Mouse (Mus musculus) megakaryocyte, embryonic 14.5 days (primary cell): ENCODE measurements at regions not wholly inside any gene's neighbourhood (a gene's known extent, or its start where the extent isn't known, plus 50 kb on each side); places are given as distances from the start of the nearest gene placed in this dataset.

ENCODE experiments used
- H3K27me3 ChIP-seq: replicated peaks from 2 replicates; pipeline ENCODE3; 2012; ENCODE audit warnings: inconsistent platforms
- H3K36me3 ChIP-seq: replicated peaks from 2 replicates; pipeline ENCODE3; 2012; ENCODE audit warnings: low read length, inconsistent platforms, mixed read lengths
- H3K4me1 ChIP-seq: 2 replicates; pipeline ENCODE4 v1.6.1; 2012; ENCODE audit warnings: inconsistent platforms
- H3K4me3 ChIP-seq: replicated peaks from 2 replicates; pipeline ENCODE3; 2012; ENCODE audit warnings: moderate library complexity, mild to moderate bottlenecking, inconsistent platforms
- H3K9me3 ChIP-seq: 2 replicates; pipeline ENCODE4 v1.6.1; 2012; ENCODE audit warnings: inconsistent platforms
- FLI1 ChIP-seq: IDR thresholded peaks from 2 replicates; pipeline ENCODE4 v1.6.1; 2012; ENCODE audit warnings: low read length, inconsistent platforms, mixed read lengths
- GATA1 ChIP-seq: IDR thresholded peaks from 3 replicates; pipeline ENCODE4 v1.6.1; 2012; ENCODE audit warnings: mixed read lengths, low read length, inconsistent platforms, borderline replicate concordance

- Histone ChIP-seq H3K9me3 (peaks cover 26% of the 10 kb centered on the region), H3K4me1 (peaks cover 26% of the 10 kb centered on the region), H3K4me3 (no peak overlapping the region), H3K36me3 (no peaks in the 10 kb centered on the region), H3K27me3 (peaks cover 38% of the 10 kb centered on the region)
- TF ChIP-seq FLI1, result no peak
- no peak for TF ChIP-seq GATA1
Measured at GRCm38 (mm10) chr5:118434718-118435555, 125.5 kb upstream of the Med13l start.

DNA sequence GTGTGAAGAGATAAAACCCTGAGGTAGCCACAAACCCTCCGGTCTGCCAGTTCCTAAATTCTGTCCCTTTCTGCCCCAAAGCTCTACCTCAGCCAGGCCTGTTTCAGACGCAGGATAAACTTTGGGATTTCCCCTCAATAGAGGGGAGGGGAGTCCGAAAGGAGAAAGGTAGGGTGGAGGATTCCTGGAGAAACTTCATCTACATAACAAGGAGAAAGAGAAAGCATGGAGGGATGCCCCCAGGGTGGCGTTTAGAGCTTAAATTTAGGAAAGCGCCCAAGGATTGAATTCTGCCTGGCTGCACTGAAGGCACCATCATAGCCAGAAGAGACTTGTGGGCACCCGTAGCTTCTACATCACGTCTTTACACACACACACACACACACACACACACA is 124.9 kb upstream of the Med13l start:
- Histone ChIP-seq H3K27me3 (peaks cover 37% of the 10 kb centered on the region), H3K9me3 (peaks cover 20% of the 10 kb centered on the region), H3K4me3 (no peak overlapping the region), H3K4me1 (peaks cover 26% of the 10 kb centered on the region), H3K36me3 (no peaks in the 10 kb centered on the region)
- TF ChIP-seq FLI1 (no peak), GATA1 (no peak)

DNA sequence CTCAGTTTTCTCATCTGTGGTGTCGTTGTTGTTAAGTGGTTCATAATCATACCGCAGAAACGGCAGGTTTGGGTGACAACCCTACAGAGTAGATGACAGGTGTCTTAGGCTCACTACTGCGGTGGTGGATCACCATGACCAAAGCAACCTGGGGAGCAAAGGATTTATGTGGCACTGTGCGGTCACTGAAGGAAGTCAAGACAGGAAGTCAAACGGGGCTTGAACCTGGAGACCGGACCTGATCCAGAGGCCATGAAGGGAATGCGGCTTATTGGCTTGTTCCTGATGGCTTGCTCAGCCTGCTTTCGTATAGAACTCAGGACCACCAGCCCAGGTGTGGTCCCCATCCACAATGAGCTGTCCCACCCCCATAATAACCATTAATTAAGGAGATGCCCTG is 124.4 kb upstream of the Med13l start:
- no peak for TF ChIP-seq FLI1
- TF ChIP-seq GATA1, result no peak
- Histone ChIP-seq H3K4me1 (peaks cover 26% of the 10 kb centered on the region), H3K27me3 (peaks cover 38% of the 10 kb centered on the region), H3K36me3 (no peaks in the 10 kb centered on the region), H3K4me3 (no peak overlapping the region), H3K9me3 (peaks cover 19% of the 10 kb centered on the region)

DNA sequence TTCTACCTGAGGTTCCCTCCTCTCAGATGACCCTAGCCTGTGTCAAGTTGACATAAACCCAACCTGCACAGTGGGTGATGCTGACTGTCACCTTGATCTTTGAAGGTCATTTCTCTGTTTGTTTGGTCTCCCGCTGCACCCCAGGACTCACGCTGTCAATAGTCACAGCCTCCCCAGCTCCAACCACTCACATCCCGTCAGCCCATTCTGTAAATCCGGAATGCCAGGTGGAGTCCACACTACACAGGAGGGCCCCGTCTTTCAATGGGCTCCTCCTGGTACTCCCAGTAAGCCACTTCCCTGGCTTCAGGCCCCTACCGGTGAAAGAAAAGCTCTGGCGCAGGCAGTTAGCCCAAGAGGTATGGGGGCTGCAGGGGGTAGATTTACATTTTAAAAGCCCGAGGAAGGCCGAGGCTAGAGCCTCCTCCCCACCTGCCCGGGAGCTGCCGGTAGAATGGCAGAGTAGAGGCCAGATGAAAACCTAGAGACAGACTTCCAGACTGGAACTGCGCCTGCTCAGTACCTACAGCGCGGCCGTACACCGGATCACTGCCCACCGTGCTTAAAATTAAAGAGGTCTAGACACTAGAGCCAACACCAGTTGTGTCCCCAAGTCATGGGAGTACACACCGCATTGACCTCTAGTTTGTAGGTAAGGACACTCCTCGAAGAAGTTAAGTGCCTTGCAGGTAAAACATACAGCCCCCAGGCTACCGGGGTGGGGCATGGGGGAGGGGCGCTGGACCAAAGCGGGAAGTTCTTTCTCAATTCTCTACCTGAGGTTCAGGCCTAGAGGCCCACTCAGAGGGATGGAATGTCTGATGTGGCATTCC is 123.8 kb upstream of the Med13l start:
- Histone ChIP-seq H3K36me3 (no peaks in the 10 kb centered on the region), H3K27me3 (peaks cover 40% of the 10 kb centered on the region), H3K4me3 (no peak overlapping the region), H3K9me3 (peaks cover 13% of the 10 kb centered on the region; the same call in 1 of the 2 replicates), H3K4me1 (peaks cover 26% of the 10 kb centered on the region)
- TF ChIP-seq FLI1 (no peak), GATA1 (no peak)

GRCm38 (mm10) chr5:118437307-118437610 is 123.2 kb upstream of the Med13l start:
- peaks cover 14% of the 10 kb centered on the region; the same call in 1 of the 2 replicates for H3K9me3 ChIP-seq
- H3K4me3 ChIP-seq, result no peak overlapping the region
- peaks cover 26% of the 10 kb centered on the region for H3K4me1 ChIP-seq
- TF ChIP-seq GATA1 (no peak), FLI1 (no peak)
- H3K36me3 ChIP-seq, result no peaks in the 10 kb centered on the region
- H3K27me3 ChIP-seq, result peaks cover 42% of the 10 kb centered on the region

GRCm38 (mm10) chr5:118438016-118438415 is 122.5 kb upstream of the Med13l start:
- H3K27me3 ChIP-seq, result peaks cover 39% of the 10 kb centered on the region

DNA sequence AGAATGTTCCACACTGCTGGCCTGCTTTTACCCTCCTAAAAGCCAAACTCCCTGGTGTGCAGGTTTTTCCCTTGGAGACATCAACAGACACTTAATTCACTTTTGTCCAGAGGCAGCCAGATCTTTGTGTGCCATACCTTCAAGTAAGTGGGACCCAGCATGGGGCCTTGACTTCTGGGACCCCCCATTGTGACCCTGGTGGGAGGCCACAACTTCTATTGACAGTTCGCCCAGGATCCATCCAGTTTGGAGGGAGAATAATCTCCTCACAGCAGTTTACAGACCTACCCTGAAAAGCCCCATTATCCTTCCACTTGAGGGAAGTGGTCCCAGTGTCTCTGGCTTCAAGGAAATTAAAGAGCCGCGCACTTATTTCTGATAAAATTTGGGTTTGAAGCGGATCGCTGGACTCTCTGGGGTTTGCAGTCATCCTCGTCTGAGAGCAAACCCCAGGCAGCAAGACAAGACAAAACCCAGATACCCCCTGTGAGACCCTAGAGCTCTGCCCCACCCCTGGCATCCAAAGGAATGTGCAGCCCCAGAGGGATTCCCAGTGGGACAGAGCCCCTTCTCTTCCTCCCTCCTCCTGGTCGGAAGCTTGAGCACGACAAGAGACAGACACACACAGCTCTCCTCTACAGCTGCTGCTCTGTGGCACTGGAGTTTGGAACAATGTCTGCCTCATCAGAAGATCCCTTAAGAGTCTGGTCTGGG is 115.8 kb upstream of the Med13l start:
- H3K36me3 ChIP-seq, result no peaks in the 10 kb centered on the region
- H3K9me3 ChIP-seq, result peaks cover 5% of the 10 kb centered on the region; the same call in 1 of the 2 replicates
- H3K27me3 ChIP-seq, result peaks cover 32% of the 10 kb centered on the region
- no peak overlapping the region for H3K4me3 ChIP-seq
- peaks cover 26% of the 10 kb centered on the region for H3K4me1 ChIP-seq
- TF ChIP-seq FLI1 (no peak), GATA1 (no peak)

More at GRCm38 (mm10) chr5:118438016-118438415, 122.5 kb upstream of the Med13l start:
- Histone ChIP-seq H3K4me1 (peaks cover 23% of the 10 kb centered on the region), H3K9me3 (peaks cover 16% of the 10 kb centered on the region; the same call in 1 of the 2 replicates), H3K36me3 (no peaks in the 10 kb centered on the region), H3K4me3 (no peak overlapping the region)
- TF ChIP-seq FLI1, result no peak
- no peak for TF ChIP-seq GATA1

DNA sequence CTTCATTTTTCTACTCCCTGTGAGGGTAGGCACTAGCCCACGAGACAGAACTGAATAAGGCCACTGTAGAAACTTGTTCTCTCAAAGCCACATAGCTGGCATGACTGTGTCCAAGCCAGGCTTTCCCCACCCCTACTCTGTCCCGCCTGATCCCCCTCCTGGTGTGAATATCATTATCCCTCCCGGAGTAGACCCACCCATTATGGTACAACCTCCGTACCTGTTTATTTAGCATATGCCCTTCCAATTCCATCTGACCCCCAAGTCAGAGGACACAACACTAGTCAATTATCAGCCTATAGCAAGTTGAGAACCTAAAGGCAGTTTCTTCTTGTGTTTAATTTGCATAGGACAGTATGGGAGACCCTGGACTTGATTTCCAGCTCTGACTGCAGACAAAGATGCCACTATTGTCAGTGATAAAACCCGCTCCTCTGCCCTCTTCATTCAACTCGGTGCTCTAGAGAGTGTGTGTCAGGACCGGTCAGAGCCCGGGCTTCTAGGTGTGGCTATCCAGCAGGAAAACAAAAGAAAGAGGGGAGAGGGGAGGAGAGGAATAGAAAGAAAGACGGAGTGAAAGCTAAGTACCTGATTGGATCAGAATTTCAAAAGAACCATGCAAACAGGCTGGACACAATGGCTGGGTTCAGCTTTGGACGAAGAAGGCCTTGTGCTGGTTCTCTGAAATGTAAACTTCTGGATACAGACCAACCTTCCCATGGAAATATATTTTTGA is 115.1 kb upstream of the Med13l start:
- Histone ChIP-seq H3K4me3 (no peak overlapping the region), H3K4me1 (peaks cover 26% of the 10 kb centered on the region), H3K27me3 (peaks cover 30% of the 10 kb centered on the region), H3K9me3 (peaks cover 5% of the 10 kb centered on the region; the same call in 1 of the 2 replicates), H3K36me3 (no peaks in the 10 kb centered on the region)
- TF ChIP-seq GATA1, result no peak
- no peak for TF ChIP-seq FLI1

- H3K36me3 ChIP-seq, result no peaks in the 10 kb centered on the region
- H3K4me1 ChIP-seq, result peaks cover 26% of the 10 kb centered on the region
- peaks cover 5% of the 10 kb centered on the region; the same call in 1 of the 2 replicates for H3K9me3 ChIP-seq
- peaks cover 27% of the 10 kb centered on the region for H3K27me3 ChIP-seq
- TF ChIP-seq GATA1 (no peak), FLI1 (no peak)
- H3K4me3 ChIP-seq, result no peak overlapping the region
Measured at GRCm38 (mm10) chr5:118445988-118446280, 114.5 kb upstream of the Med13l start.
